Mouse (Mus musculus) limb, embryonic 12.5 days (tissue): ENCODE measurements around the gene Pgam2. TPM values are rescaled to one million over a fixed set of nuclear protein-coding genes. Genes with fewer than 3 reads are reported as not detected.

Source experiments
- ATAC-seq: fragments of 200-750 bp; cut with Nextera tagmentation; 2 replicates; pipeline ENCODE4 v1.8.0; 2017; ENCODE audit warnings: low read depth, moderate TSS enrichment; ENCODE audit not compliant: insufficient number of reproducible peaks, insufficient read depth, low FRiP score, low TSS enrichment
- H3K27ac ChIP-seq: fragments of 300-500 bp; sonication (generic); 2 replicates; pipeline ENCODE4 v1.5.1; 2016; ENCODE audit warnings: mild to moderate bottlenecking, moderate library complexity
- H3K27me3 ChIP-seq: fragments of 300-500 bp; sonication (generic); 2 replicates; pipeline ENCODE4 v1.6.1; 2016; ENCODE audit warnings: mild to moderate bottlenecking, moderate library complexity
- H3K36me3 ChIP-seq: fragments of 300-500 bp; sonication (generic); 2 replicates; pipeline ENCODE4 v1.6.1; 2016; ENCODE audit warnings: mild to moderate bottlenecking, moderate library complexity
- H3K4me1 ChIP-seq: fragments of 300-500 bp; sonication (generic); replicated peaks from 2 replicates; pipeline ENCODE4 v1.6.1; 2016
- H3K4me2 ChIP-seq: fragments of 300-500 bp; sonication (generic); 2 replicates; pipeline ENCODE4 v1.6.1; 2016; ENCODE audit warnings: mild to moderate bottlenecking, moderate library complexity
- H3K4me3 ChIP-seq: fragments of 300-500 bp; sonication (generic); replicated peaks from 2 replicates; pipeline ENCODE4 v1.5.1; 2016; ENCODE audit warnings: mild to moderate bottlenecking
- H3K9ac ChIP-seq: fragments of 300-500 bp; sonication (generic); replicated peaks from 2 replicates; pipeline ENCODE4 v1.6.1; 2016; ENCODE audit warnings: mild to moderate bottlenecking, moderate library complexity
- H3K9me3 ChIP-seq: fragments of 300-500 bp; sonication (generic); 2 replicates; pipeline ENCODE4 v1.6.1; 2016; ENCODE audit warnings: mild to moderate bottlenecking, moderate library complexity
- WGBS: fragments of 180-500 bp; shearing (Covaris S2); methylation state at CpG from one replicate; pipeline ENCODE4 v1.1.7; 2016; 5-methylcytosine and 5-hydroxymethylcytosine counted together
- polyA plus RNA-seq: library from polyadenylated mRNA; unstranded; fragments of >200 nt; fragmentation: Nextera tagmentation; extraction: Ambion mirVana; gene quantifications from 2 replicates; pipeline ENCODE4 v1.2.1, GENCODE M21; 2016

Pgam2 gene
- polyA plus RNA-seq, 1 experiment from 2014 or later: 39.0 TPM

GRCm38 (mm10) chr11:5807956-5808355 is 4.4 kb upstream of the Pgam2 start:
- H3K27ac ChIP-seq: no peak overlapping the region
- no peaks in the 10 kb centered on the region for H3K27me3 ChIP-seq
- H3K4me2 ChIP-seq: no peak overlapping the region
- no peaks in the 10 kb centered on the region for H3K9me3 ChIP-seq
- no peaks in the 10 kb centered on the region for H3K36me3 ChIP-seq
- H3K4me3 ChIP-seq: no peak overlapping the region
- no peak overlapping the region for H3K9ac ChIP-seq
- peaks cover 14% of the 10 kb centered on the region for H3K4me1 ChIP-seq
- no peak for ATAC-seq
- 85% methylated on average over 9 of the region's 9 CpGs for WGBS

- 83% methylated on average over 3 of the region's 3 CpGs for WGBS
- Histone ChIP-seq H3K9me3 (no peaks in the 10 kb centered on the region), H3K4me3 (no peak overlapping the region), H3K9ac (no peak overlapping the region), H3K36me3 (peaks cover 12% of the 10 kb centered on the region), H3K4me1 (peaks cover 29% of the 10 kb centered on the region), H3K27ac (no peak overlapping the region), H3K27me3 (no peaks in the 10 kb centered on the region), H3K4me2 (no peak overlapping the region)
- ATAC-seq: no peak
These were observed 2.2 kb upstream of the Pgam2 start for GRCm38 (mm10) chr11:5805711-5806110.

- Histone ChIP-seq H3K4me3 (no peak overlapping the region), H3K27ac (no peak overlapping the region), H3K36me3 (peaks cover 27% of the 10 kb centered on the region), H3K9ac (no peak overlapping the region), H3K27me3 (no peaks in the 10 kb centered on the region), H3K4me2 (no peak overlapping the region), H3K4me1 (peaks cover 29% of the 10 kb centered on the region), H3K9me3 (no peaks in the 10 kb centered on the region)
- ATAC-seq: 0 out of 2 replicates have a peak, but pooled peaks have one; percentile 52
- WGBS: 83% methylated on average over 5 of the region's 5 CpGs
These were observed 641 bp upstream of the Pgam2 start for GRCm38 (mm10) chr11:5804174-5804573.

- peaks cover 29% of the 10 kb centered on the region for H3K4me1 ChIP-seq
- peaks cover 41% of the 10 kb centered on the region for H3K36me3 ChIP-seq
- 0 out of 2 replicates have a peak overlapping the region, but pooled peaks have one; percentile 31 for H3K9ac ChIP-seq
- H3K9me3 ChIP-seq: no peaks in the 10 kb centered on the region
- no peak for ATAC-seq
- 65% methylated on average over 8 of the region's 8 CpGs for WGBS
- no peaks in the 10 kb centered on the region for H3K27me3 ChIP-seq
- peak overlapping the region; percentile 18 for H3K4me3 ChIP-seq
- peak overlapping the region; percentile 35 for H3K4me2 ChIP-seq
- peak overlapping the region; percentile 50 for H3K27ac ChIP-seq
These were observed 896 bp downstream of the Pgam2 start for GRCm38 (mm10) chr11:5802457-5803217.

- H3K9me3 ChIP-seq: no peaks in the 10 kb centered on the region
- 0 out of 2 replicates have a peak overlapping the region, but pooled peaks have one; percentile 37 for H3K27ac ChIP-seq
- no peak for ATAC-seq
- H3K36me3 ChIP-seq: peaks cover 47% of the 10 kb centered on the region
- no peak overlapping the region for H3K9ac ChIP-seq
- no peak overlapping the region for H3K4me3 ChIP-seq
- no peaks in the 10 kb centered on the region for H3K27me3 ChIP-seq
- WGBS: 65% methylated on average over 12 of the region's 12 CpGs
- 0 out of 2 replicates have a peak overlapping the region, but pooled peaks have one; percentile 35 for H3K4me2 ChIP-seq
- H3K4me1 ChIP-seq: peaks cover 29% of the 10 kb centered on the region
These were observed 1.5 kb downstream of the Pgam2 start for GRCm38 (mm10) chr11:5802005-5802404.

- ATAC-seq: no peak
- WGBS: 92% methylated on average over 16 of the region's 16 CpGs
- H3K4me3 ChIP-seq: no peak overlapping the region
- no peak overlapping the region for H3K9ac ChIP-seq
- no peak overlapping the region for H3K4me2 ChIP-seq
- H3K27ac ChIP-seq: 0 out of 2 replicates have a peak overlapping the region, but pooled peaks have one; percentile 37
- no peaks in the 10 kb centered on the region for H3K27me3 ChIP-seq
- no peaks in the 10 kb centered on the region for H3K9me3 ChIP-seq
- H3K36me3 ChIP-seq: peaks cover 52% of the 10 kb centered on the region
- peaks cover 29% of the 10 kb centered on the region for H3K4me1 ChIP-seq
These were observed 2.0 kb downstream of the Pgam2 start for GRCm38 (mm10) chr11:5801511-5801910.

GRCm38 (mm10) chr11:5799621-5800490 is 3.7 kb downstream of the Pgam2 start:
- ATAC-seq: no peak

GRCm38 (mm10) chr11:5797928-5798327 is 5.6 kb downstream of the Pgam2 start:
- Histone ChIP-seq H3K27me3 (no peaks in the 10 kb centered on the region), H3K4me2 (no peak overlapping the region), H3K9ac (no peak overlapping the region), H3K27ac (no peak overlapping the region), H3K9me3 (no peaks in the 10 kb centered on the region), H3K4me1 (peaks cover 14% of the 10 kb centered on the region), H3K4me3 (no peak overlapping the region), H3K36me3 (peaks cover 86% of the 10 kb centered on the region)
- WGBS: 89% methylated on average over 5 of the region's 5 CpGs
- no peak for ATAC-seq

More at GRCm38 (mm10) chr11:5799621-5800490, 3.7 kb downstream of the Pgam2 start:
- Histone ChIP-seq H3K4me2 (no peak overlapping the region), H3K4me3 (no peak overlapping the region), H3K27me3 (no peaks in the 10 kb centered on the region), H3K9me3 (no peaks in the 10 kb centered on the region), H3K9ac (no peak overlapping the region), H3K27ac (no peak overlapping the region), H3K36me3 (peaks cover 68% of the 10 kb centered on the region), H3K4me1 (peaks cover 29% of the 10 kb centered on the region)
- 93% methylated on average over 17 of the region's 17 CpGs for WGBS

- Histone ChIP-seq H3K36me3 (peaks cover 91% of the 10 kb centered on the region), H3K4me3 (no peak overlapping the region), H3K4me2 (no peak overlapping the region), H3K4me1 (peaks cover 9% of the 10 kb centered on the region), H3K27me3 (no peaks in the 10 kb centered on the region), H3K9me3 (no peaks in the 10 kb centered on the region), H3K9ac (no peak overlapping the region), H3K27ac (no peak overlapping the region)
- WGBS: 77% methylated on average over 11 of the region's 11 CpGs
- no peak for ATAC-seq
These were observed 6.2 kb downstream of the Pgam2 start for GRCm38 (mm10) chr11:5797371-5797770.

GRCm38 (mm10) chr11:5796939-5797338 is 6.6 kb downstream of the Pgam2 start:
- no peaks in the 10 kb centered on the region for H3K27me3 ChIP-seq
- H3K27ac ChIP-seq: no peak overlapping the region
- H3K4me1 ChIP-seq: peaks cover 4% of the 10 kb centered on the region
- ATAC-seq: no peak
- peaks cover 96% of the 10 kb centered on the region for H3K36me3 ChIP-seq
- H3K4me3 ChIP-seq: no peak overlapping the region
- WGBS: 88% methylated on average over 15 of the region's 15 CpGs
- no peak overlapping the region for H3K9ac ChIP-seq
- H3K9me3 ChIP-seq: no peaks in the 10 kb centered on the region
- no peak overlapping the region for H3K4me2 ChIP-seq

GRCm38 (mm10) chr11:5795706-5796105 is 7.8 kb downstream of the Pgam2 start:
- peaks cover 94% of the 10 kb centered on the region for H3K36me3 ChIP-seq
- ATAC-seq: no peak
- H3K9me3 ChIP-seq: no peaks in the 10 kb centered on the region
- no peak overlapping the region for H3K4me3 ChIP-seq
- no peaks in the 10 kb centered on the region for H3K27me3 ChIP-seq
- 93% methylated on average over 7 of the region's 7 CpGs for WGBS
- no peak overlapping the region for H3K9ac ChIP-seq
- no peak overlapping the region for H3K27ac ChIP-seq
- no peak overlapping the region for H3K4me2 ChIP-seq
- no peaks in the 10 kb centered on the region for H3K4me1 ChIP-seq
